ENCODE assay signal across 13 mouse cellular contexts in genomic region chr4:151408246-151408645, GRCm38 (mm10).
"Had no signal": no experiment of that assay in that cellular context is flagged by ENCODE, and none has a peak within 500 bp of the region (broad histone marks: within the 10 kb centered on the region; RNA-seq: fewer than 3 reads in every experiment).

No protein-coding gene starts in this region.

- H3K27me3 ChIP-seq: midbrain, embryonic 13.5 days had no signal

- ATAC-seq: liver, postnatal 0 days; lung, postnatal 0 days; midbrain, embryonic 13.5 days; midbrain, embryonic 16.5 days had no signal

- H3K9me3 ChIP-seq: limb, embryonic 15.5 days had no signal

- H3K4me2 ChIP-seq: limb, embryonic 12.5 days; limb, embryonic 15.5 days; liver, embryonic 11.5 days; lung, embryonic 14.5 days; midbrain, embryonic 13.5 days had no signal

- H3K27ac ChIP-seq: limb, embryonic 12.5 days; limb, embryonic 15.5 days; liver, embryonic 14.5 days; macrophage; midbrain, embryonic 13.5 days had no signal

- H3K9ac ChIP-seq: limb, embryonic 12.5 days; limb, embryonic 15.5 days; liver, embryonic 14.5 days; liver, postnatal 0 days; lung, embryonic 14.5 days; midbrain, embryonic 13.5 days had no signal

- DNase-seq: kidney, postnatal 14 days; liver, postnatal 0 days; thymus, adult 18-20 months; thymus, postnatal 36 days had no signal

- H3K4me3 ChIP-seq: limb, embryonic 12.5 days; limb, embryonic 15.5 days; midbrain, embryonic 13.5 days had no signal

- H3K36me3 ChIP-seq: limb, embryonic 12.5 days; limb, embryonic 15.5 days; midbrain, embryonic 13.5 days had no signal
